Mouse (Mus musculus) kidney, adult 2 months (tissue): ENCODE data around the gene Brsk2. TPM values are rescaled to one million over a fixed set of nuclear protein-coding genes. Genes with fewer than 3 reads are reported as not detected.

Experiments used
- DNase-seq: peaks from one replicate; pipeline ENCODE4 v3.0.0; 2021
- H3K27ac ChIP-seq: fragments of 200-500 bp; 2 replicates; pipeline ENCODE4 v1.5.1; 2012; ENCODE audit warnings: low read depth, low read length, control low read depth, inconsistent platforms; ENCODE audit not compliant: insufficient read depth
- H3K27me3 ChIP-seq: fragments of 200-500 bp; replicated peaks from 2 replicates; pipeline ENCODE4 v1.6.1; 2012; ENCODE audit warnings: mild to moderate bottlenecking, moderate library complexity, low read length, inconsistent platforms; ENCODE audit not compliant: control insufficient read depth, insufficient read depth
- H3K36me3 ChIP-seq: fragments of 200-500 bp; 2 replicates; pipeline ENCODE4 v1.6.1; 2012; ENCODE audit warnings: mild to moderate bottlenecking, moderate library complexity, low read length, inconsistent platforms; ENCODE audit not compliant: control insufficient read depth, insufficient read depth
- H3K4me1 ChIP-seq: fragments of 200-500 bp; 2 replicates; pipeline ENCODE4 v1.6.1; 2011; ENCODE audit warnings: low read length; ENCODE audit not compliant: control insufficient read depth, insufficient read depth
- H3K4me3 ChIP-seq: fragments of 200-500 bp; 2 replicates; pipeline ENCODE4 v1.5.1; 2011; ENCODE audit warnings: mild to moderate bottlenecking, low read depth, low read length, control low read depth; ENCODE audit not compliant: insufficient read depth
- CTCF ChIP-seq: fragments of 200-500 bp; conservative IDR thresholded peaks from 2 replicates; pipeline ENCODE4 v1.5.1; 2011; ENCODE audit warnings: low read depth, mild to moderate bottlenecking, control low read depth, low read length, moderate library complexity, mixed read lengths; ENCODE audit not compliant: insufficient read depth, insufficient read length
- POLR2A ChIP-seq: fragments of 200-500 bp; IDR thresholded peaks from one replicate; pipeline ENCODE4 v1.6.1; 2011; ENCODE audit warnings: low read depth, low read length, control low read depth
- polyA plus RNA-seq: library from polyadenylated mRNA; depleted of rRNA; stranded (reverse); fragments of >200 nt; gene quantifications from 2 replicates; pipeline ENCODE4 v1.2.3, GENCODE M21; 2012; rRNA removed

The Brsk2 gene
- polyA plus RNA-seq, 1 experiment = 0.52 TPM

DNA sequence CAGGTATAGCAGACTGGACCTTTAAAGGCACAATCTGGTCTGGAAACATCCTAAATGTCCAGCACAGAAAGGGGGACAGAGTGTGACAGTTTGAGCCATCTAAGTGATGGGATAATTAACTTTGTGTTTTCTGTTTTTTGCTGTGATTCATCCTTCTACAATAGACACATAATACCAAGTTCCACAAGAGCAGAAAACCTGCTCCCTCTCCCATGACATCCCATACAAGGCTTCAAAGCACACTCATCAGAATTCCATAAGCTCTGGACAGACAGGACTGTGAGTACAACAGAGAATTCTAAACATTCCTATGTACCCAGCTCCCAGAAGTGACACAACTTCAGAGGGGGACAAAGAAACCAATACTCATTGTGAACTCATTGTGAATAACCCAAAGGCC is 101.0 kb downstream of the Brsk2 start:
- H3K27me3 ChIP-seq = no peaks in the 10 kb centered on the region
- no peaks in the 10 kb centered on the region for H3K36me3 ChIP-seq
- DNase-seq = no peak
- no peak for TF ChIP-seq POLR2A
- TF ChIP-seq CTCF = no peak
- peaks cover 9% of the 10 kb centered on the region; the same call in 1 of the 2 replicates for H3K4me1 ChIP-seq
- H3K4me3 ChIP-seq = no peak overlapping the region
- no peak overlapping the region for H3K27ac ChIP-seq

Other genes with a start within 250 kb of the Brsk2 start
- 0.02 TPM in 1 of 2 replicates, not detected in the other for gene Muc5ac, start 160.8 kb upstream of the Brsk2 start, polyA plus RNA-seq
- not detected in 2 replicates for gene Muc5b, start 110.7 kb upstream of the Brsk2 start, polyA plus RNA-seq
- gene Tollip, start 31.2 kb upstream of the Brsk2 start, polyA plus RNA-seq = 86.2 and 92.3 TPM in 2 replicates
- 44.0 and 45.3 TPM in 2 replicates for gene Mob2, start 111.3 kb downstream of the Brsk2 start, polyA plus RNA-seq
- gene Dusp8, start 146.1 kb downstream of the Brsk2 start, polyA plus RNA-seq = 3.6 and 3.7 TPM in 2 replicates
- not detected in 2 replicates for gene Gm45618, start 171.0 kb downstream of the Brsk2 start, polyA plus RNA-seq
- not detected in 2 replicates for gene Gm39115, start 186.3 kb downstream of the Brsk2 start, polyA plus RNA-seq
- not detected in 2 replicates for gene Gm45337, start 194.9 kb downstream of the Brsk2 start, polyA plus RNA-seq
- not detected in 2 replicates for gene Gm29735, start 207.4 kb downstream of the Brsk2 start, polyA plus RNA-seq
- gene Gm4553, start 216.0 kb downstream of the Brsk2 start, polyA plus RNA-seq = not detected in 2 replicates
- not detected in 2 replicates for gene Krtap5-2, start 226.3 kb downstream of the Brsk2 start, polyA plus RNA-seq
- gene Gm10153, start 240.6 kb downstream of the Brsk2 start, polyA plus RNA-seq = not detected in 2 replicates